Mouse (Mus musculus): ENCODE results near the gene Olfr772. TPM values are rescaled to one million over a fixed set of nuclear protein-coding genes. Genes with fewer than 3 reads are reported as not detected.

Gene Olfr772
- polyA plus RNA-seq (2014; fragmentation: Illumina TruSeq; extraction: RNeasy Lipid Tissue Mini Kit (QIAGEN cat#74804); ENCODE audit: insufficient read depth, low read depth, low replicate concordance), result not detected

DNA sequence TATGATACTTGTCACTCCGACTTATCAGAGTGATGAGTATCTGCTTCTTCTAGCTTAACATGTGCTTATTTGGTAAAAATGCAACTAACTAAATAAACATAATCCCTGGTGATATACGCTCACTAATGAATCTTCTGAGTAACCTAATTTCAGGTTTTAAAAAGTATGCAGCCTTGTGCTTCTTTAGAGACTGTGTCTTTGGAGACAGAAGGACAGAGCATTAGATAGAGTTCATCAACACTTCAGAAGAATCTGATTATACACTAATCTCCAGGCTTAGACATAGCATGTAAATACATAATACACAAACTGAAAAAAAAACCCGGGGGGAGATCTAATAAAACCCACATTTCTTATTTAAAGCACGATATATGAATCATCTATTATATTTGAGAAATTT, at the start of gene Olfr772:
TSS of gene Olfr772 (minus strand) at position 101 of the 400 bp plus-strand sequence.

DNA sequence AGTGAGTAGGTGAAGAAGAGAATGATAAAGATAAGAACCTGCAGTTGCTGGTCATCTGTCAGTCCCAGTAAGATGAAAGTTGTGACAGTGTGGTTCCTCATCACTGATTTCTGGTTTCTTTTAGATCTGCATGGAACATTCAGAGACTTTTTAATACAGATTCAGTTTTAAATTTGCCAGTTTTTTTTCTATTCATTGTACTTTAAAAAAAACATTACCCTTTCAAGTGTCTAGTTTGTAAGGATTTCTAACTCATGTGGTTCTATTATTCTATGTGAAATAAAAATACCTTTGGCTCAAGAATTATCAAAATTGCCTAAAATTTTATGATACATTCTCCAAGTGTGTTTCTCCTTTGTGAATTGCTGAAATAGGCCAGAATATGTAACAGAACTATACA, 9.6 kb upstream of the Olfr772 start, which contains the start of gene Olfr773:
TSS of gene Olfr773 (minus strand) at position 101 of the 400 bp plus-strand sequence.

DNA sequence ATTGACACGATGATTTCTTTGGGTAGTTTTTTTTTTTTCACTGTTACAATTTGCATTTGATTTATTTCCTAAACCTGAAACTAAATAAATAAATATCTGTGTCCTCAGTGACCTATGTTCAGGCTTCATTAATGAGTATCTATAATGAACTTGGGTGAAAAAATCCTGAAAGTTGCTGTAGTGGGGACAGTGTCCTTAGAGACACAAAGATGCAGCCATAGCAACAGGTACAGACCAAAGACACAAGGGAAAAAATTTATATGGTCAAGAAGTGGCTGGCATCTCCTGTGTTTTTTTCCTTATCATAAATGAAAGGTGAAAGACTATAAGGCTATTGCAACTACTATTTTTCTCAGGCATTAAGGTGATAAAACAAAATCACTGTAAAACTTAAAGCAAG, 13.1 kb downstream of the Olfr772 start, which contains the start of gene Olfr771:
TSS of gene Olfr771 (minus strand) at position 101 of the 400 bp plus-strand sequence.

DNA sequence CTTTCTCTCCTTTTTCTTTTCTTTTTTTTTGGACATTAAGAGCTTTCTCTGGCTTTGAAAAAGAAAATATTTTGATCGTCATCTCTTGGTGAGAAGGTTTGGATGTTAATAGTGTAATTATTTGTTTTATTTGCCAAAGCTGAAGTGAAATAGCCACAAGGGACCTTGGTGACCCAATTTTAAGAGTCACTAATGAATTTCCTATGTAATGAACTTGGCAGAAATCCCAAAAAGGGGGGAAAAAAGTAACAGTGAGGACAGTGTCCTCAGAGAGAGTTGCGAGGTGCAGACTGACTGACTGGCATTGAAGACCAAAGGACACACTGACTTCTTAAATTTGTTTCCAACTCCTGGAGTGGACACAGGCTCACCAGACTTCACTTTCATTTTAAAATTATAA, 38.8 kb downstream of the Olfr772 start, which contains the start of gene Olfr770:
TSS of gene Olfr770 (minus strand) at position 101 of the 400 bp plus-strand sequence.

Other genes with a start within 250 kb of the Olfr772 start
- 14.2 TPM for gene Itga7, start 244.1 kb downstream of the Olfr772 start, polyA plus RNA-seq (2014; fragmentation: Illumina TruSeq; extraction: RNeasy Lipid Tissue Mini Kit (QIAGEN cat#74804); ENCODE audit: insufficient read depth, low read depth, low replicate concordance)
- gene Mettl7b, start 216.9 kb downstream of the Olfr772 start, polyA plus RNA-seq (2014; fragmentation: Illumina TruSeq; extraction: RNeasy Lipid Tissue Mini Kit (QIAGEN cat#74804); ENCODE audit: insufficient read depth, low read depth, low replicate concordance), result not detected
- not detected for gene Olfr9, start 188.5 kb downstream of the Olfr772 start, polyA plus RNA-seq (2014; fragmentation: Illumina TruSeq; extraction: RNeasy Lipid Tissue Mini Kit (QIAGEN cat#74804); ENCODE audit: insufficient read depth, low read depth, low replicate concordance)
- not detected for gene Olfr763, start 167.1 kb downstream of the Olfr772 start, polyA plus RNA-seq (2014; fragmentation: Illumina TruSeq; extraction: RNeasy Lipid Tissue Mini Kit (QIAGEN cat#74804); ENCODE audit: insufficient read depth, low read depth, low replicate concordance)
- gene Olfr764-ps1, start 138.0 kb downstream of the Olfr772 start, polyA plus RNA-seq (2014; fragmentation: Illumina TruSeq; extraction: RNeasy Lipid Tissue Mini Kit (QIAGEN cat#74804); ENCODE audit: insufficient read depth, low read depth, low replicate concordance), result not detected
- not detected for gene Olfr765, start 127.9 kb downstream of the Olfr772 start, polyA plus RNA-seq (2014; fragmentation: Illumina TruSeq; extraction: RNeasy Lipid Tissue Mini Kit (QIAGEN cat#74804); ENCODE audit: insufficient read depth, low read depth, low replicate concordance)
- not detected for gene Olfr766-ps1, start 108.9 kb downstream of the Olfr772 start, polyA plus RNA-seq (2014; fragmentation: Illumina TruSeq; extraction: RNeasy Lipid Tissue Mini Kit (QIAGEN cat#74804); ENCODE audit: insufficient read depth, low read depth, low replicate concordance)
- gene Olfr767, start 95.0 kb downstream of the Olfr772 start, polyA plus RNA-seq (2014; fragmentation: Illumina TruSeq; extraction: RNeasy Lipid Tissue Mini Kit (QIAGEN cat#74804); ENCODE audit: insufficient read depth, low read depth, low replicate concordance), result not detected
- not detected for gene Olfr768, start 78.5 kb downstream of the Olfr772 start, polyA plus RNA-seq (2014; fragmentation: Illumina TruSeq; extraction: RNeasy Lipid Tissue Mini Kit (QIAGEN cat#74804); ENCODE audit: insufficient read depth, low read depth, low replicate concordance)
- not detected for gene Olfr769, start 60.1 kb downstream of the Olfr772 start, polyA plus RNA-seq (2014; fragmentation: Illumina TruSeq; extraction: RNeasy Lipid Tissue Mini Kit (QIAGEN cat#74804); ENCODE audit: insufficient read depth, low read depth, low replicate concordance)
- gene Olfr770, start 38.9 kb downstream of the Olfr772 start, polyA plus RNA-seq (2014; fragmentation: Illumina TruSeq; extraction: RNeasy Lipid Tissue Mini Kit (QIAGEN cat#74804); ENCODE audit: insufficient read depth, low read depth, low replicate concordance), result not detected
- not detected for gene Olfr771, start 13.2 kb downstream of the Olfr772 start, polyA plus RNA-seq (2014; fragmentation: Illumina TruSeq; extraction: RNeasy Lipid Tissue Mini Kit (QIAGEN cat#74804); ENCODE audit: insufficient read depth, low read depth, low replicate concordance)
- gene Olfr773, start 9.5 kb upstream of the Olfr772 start, polyA plus RNA-seq (2014; fragmentation: Illumina TruSeq; extraction: RNeasy Lipid Tissue Mini Kit (QIAGEN cat#74804); ENCODE audit: insufficient read depth, low read depth, low replicate concordance), result not detected
- gene Olfr774, start 58.3 kb upstream of the Olfr772 start, polyA plus RNA-seq (2014; fragmentation: Illumina TruSeq; extraction: RNeasy Lipid Tissue Mini Kit (QIAGEN cat#74804); ENCODE audit: insufficient read depth, low read depth, low replicate concordance), result not detected
- not detected for gene Olfr775, start 70.5 kb upstream of the Olfr772 start, polyA plus RNA-seq (2014; fragmentation: Illumina TruSeq; extraction: RNeasy Lipid Tissue Mini Kit (QIAGEN cat#74804); ENCODE audit: insufficient read depth, low read depth, low replicate concordance)
- gene Olfr776, start 81.2 kb upstream of the Olfr772 start, polyA plus RNA-seq (2014; fragmentation: Illumina TruSeq; extraction: RNeasy Lipid Tissue Mini Kit (QIAGEN cat#74804); ENCODE audit: insufficient read depth, low read depth, low replicate concordance), result not detected
- not detected for gene Olfr777, start 93.6 kb upstream of the Olfr772 start, polyA plus RNA-seq (2014; fragmentation: Illumina TruSeq; extraction: RNeasy Lipid Tissue Mini Kit (QIAGEN cat#74804); ENCODE audit: insufficient read depth, low read depth, low replicate concordance)
- gene Olfr780, start 140.2 kb upstream of the Olfr772 start, polyA plus RNA-seq (2014; fragmentation: Illumina TruSeq; extraction: RNeasy Lipid Tissue Mini Kit (QIAGEN cat#74804); ENCODE audit: insufficient read depth, low read depth, low replicate concordance), result not detected
- gene Olfr781, start 150.9 kb upstream of the Olfr772 start, polyA plus RNA-seq (2014; fragmentation: Illumina TruSeq; extraction: RNeasy Lipid Tissue Mini Kit (QIAGEN cat#74804); ENCODE audit: insufficient read depth, low read depth, low replicate concordance), result not detected
- gene Olfr782, start 170.9 kb upstream of the Olfr772 start, polyA plus RNA-seq (2014; fragmentation: Illumina TruSeq; extraction: RNeasy Lipid Tissue Mini Kit (QIAGEN cat#74804); ENCODE audit: insufficient read depth, low read depth, low replicate concordance), result not detected
- gene Olfr784, start 206.2 kb upstream of the Olfr772 start, polyA plus RNA-seq (2014; fragmentation: Illumina TruSeq; extraction: RNeasy Lipid Tissue Mini Kit (QIAGEN cat#74804); ENCODE audit: insufficient read depth, low read depth, low replicate concordance), result not detected
- not detected for gene Olfr785, start 227.5 kb upstream of the Olfr772 start, polyA plus RNA-seq (2014; fragmentation: Illumina TruSeq; extraction: RNeasy Lipid Tissue Mini Kit (QIAGEN cat#74804); ENCODE audit: insufficient read depth, low read depth, low replicate concordance)
- not detected for gene Olfr786, start 249.4 kb upstream of the Olfr772 start, polyA plus RNA-seq (2014; fragmentation: Illumina TruSeq; extraction: RNeasy Lipid Tissue Mini Kit (QIAGEN cat#74804); ENCODE audit: insufficient read depth, low read depth, low replicate concordance)